Mouse (Mus musculus) cerebellum, adult 2 months (tissue): Measurements from ENCODE around the gene Olfr1221. TPM values are rescaled to one million over a fixed set of nuclear protein-coding genes. Genes with fewer than 3 reads are reported as not detected.

Source experiments
- DNase-seq, 2 experiments: peaks; one replicate each; pipeline ENCODE4 v3.0.0; 2021
- H3K27ac ChIP-seq: fragments of 200-500 bp; 2 replicates; pipeline ENCODE4 v1.5.1; 2012; ENCODE audit warnings: low read length, control low read depth, inconsistent platforms; ENCODE audit not compliant: insufficient read depth
- H3K27me3 ChIP-seq: fragments of 200-500 bp; 2 replicates; pipeline ENCODE4 v1.6.1; 2012; ENCODE audit warnings: inconsistent platforms, mild to moderate bottlenecking, low read length, moderate library complexity; ENCODE audit not compliant: control insufficient read depth, insufficient read depth
- H3K4me1 ChIP-seq: fragments of 200-500 bp; 2 replicates; pipeline ENCODE4 v1.6.1; 2011; ENCODE audit warnings: low read length; ENCODE audit not compliant: control insufficient read depth, insufficient read depth
- H3K4me3 ChIP-seq: fragments of 200-500 bp; replicated peaks from 2 replicates; pipeline ENCODE3; 2011; ENCODE audit warnings: mild to moderate bottlenecking, low read depth, low read length, control low read depth; ENCODE audit not compliant: insufficient read depth
- CTCF ChIP-seq: fragments of 200-500 bp; IDR thresholded peaks from 2 replicates; pipeline ENCODE4 v1.5.1; 2011; ENCODE audit warnings: low read depth, mild to moderate bottlenecking, control low read depth, low read length, moderate library complexity, borderline replicate concordance; ENCODE audit not compliant: insufficient read depth
- POLR2A ChIP-seq: fragments of 200-500 bp; IDR thresholded peaks from 2 replicates; pipeline ENCODE4 v1.6.1; 2011; ENCODE audit warnings: low read length, control low read depth, borderline replicate concordance; ENCODE audit not compliant: insufficient read depth
- polyA plus RNA-seq: library from polyadenylated mRNA; depleted of rRNA; stranded (reverse); fragments of >200 nt; gene quantifications from 2 replicates; pipeline ENCODE4 v1.2.3, GENCODE M21; 2012; rRNA removed

Olfr1221 gene
- polyA plus RNA-seq, 1 experiment = not detected

GRCm38 (mm10) chr2:89081487-89081886, 35.6 kb downstream of the Olfr1221 start:
- Histone ChIP-seq H3K4me3 (no peak overlapping the region), H3K27me3 (no peaks in the 10 kb centered on the region), H3K4me1 (no peaks in the 10 kb centered on the region), H3K27ac (no peak overlapping the region)
- TF ChIP-seq POLR2A (no peak), CTCF (no peak)
- no peak for DNase-seq

- H3K27ac ChIP-seq = no peak within 1 kb of the TSS
Observed at GRCm38 (mm10) chr2:89061087-89061486, 56.0 kb downstream of the Olfr1221 start, which contains the start of gene Olfr1218. Gene Olfr1218, minus strand, starts transcription at chr2:89061187.

More at GRCm38 (mm10) chr2:89061087-89061486, 56.0 kb downstream of the Olfr1221 start, which contains the start of gene Olfr1218:
- TF ChIP-seq CTCF = no peak
- no peak for TF ChIP-seq POLR2A
- H3K4me1 ChIP-seq = no peaks in the 10 kb centered on the region
- H3K4me3 ChIP-seq = no peak within 1 kb of the TSS
- H3K27me3 ChIP-seq = no peaks in the 10 kb centered on the region
- no peak for DNase-seq

Other genes starting within 250 kb of the Olfr1221 start
- not detected in 2 replicates for gene Olfr1208, start 215.0 kb downstream of the Olfr1221 start, polyA plus RNA-seq
- not detected in 2 replicates for gene Olfr1209, start 202.1 kb downstream of the Olfr1221 start, polyA plus RNA-seq
- gene Olfr1211, start 179.2 kb downstream of the Olfr1221 start, polyA plus RNA-seq = not detected in 2 replicates
- gene Olfr1212, start 163.3 kb downstream of the Olfr1221 start, polyA plus RNA-seq = not detected in 2 replicates
- gene Gm13762, start 137.0 kb downstream of the Olfr1221 start, polyA plus RNA-seq = not detected in 2 replicates
- gene Olfr1214, start 124.6 kb downstream of the Olfr1221 start, polyA plus RNA-seq = not detected in 2 replicates
- not detected in 2 replicates for gene Olfr1215, start 110.3 kb downstream of the Olfr1221 start, polyA plus RNA-seq
- gene Olfr1216, start 98.9 kb downstream of the Olfr1221 start, polyA plus RNA-seq = not detected in 2 replicates
- gene Olfr1217, start 85.2 kb downstream of the Olfr1221 start, polyA plus RNA-seq = not detected in 2 replicates
- not detected in 2 replicates for gene Olfr1218, start 56.1 kb downstream of the Olfr1221 start, polyA plus RNA-seq
- gene Olfr1219, start 33.8 kb downstream of the Olfr1221 start, polyA plus RNA-seq = not detected in 2 replicates
- not detected in 2 replicates for gene Olfr1220, start 10.4 kb downstream of the Olfr1221 start, polyA plus RNA-seq
- not detected in 2 replicates for gene Olfr1222, start 15.8 kb upstream of the Olfr1221 start, polyA plus RNA-seq
- not detected in 2 replicates for gene Olfr1223, start 34.3 kb upstream of the Olfr1221 start, polyA plus RNA-seq
- gene Olfr1224-ps1, start 46.8 kb upstream of the Olfr1221 start, polyA plus RNA-seq = not detected in 2 replicates
- gene Olfr1225, start 57.4 kb upstream of the Olfr1221 start, polyA plus RNA-seq = not detected in 2 replicates
- not detected in 2 replicates for gene Olfr1226, start 82.8 kb upstream of the Olfr1221 start, polyA plus RNA-seq
- not detected in 2 replicates for gene Olfr1228, start 136.8 kb upstream of the Olfr1221 start, polyA plus RNA-seq
- gene Olfr1229, start 170.7 kb upstream of the Olfr1221 start, polyA plus RNA-seq = not detected in 2 replicates
- not detected in 2 replicates for gene Olfr1230, start 180.0 kb upstream of the Olfr1221 start, polyA plus RNA-seq
- not detected in 2 replicates for gene Olfr1231, start 189.8 kb upstream of the Olfr1221 start, polyA plus RNA-seq
- gene Olfr1232, start 212.4 kb upstream of the Olfr1221 start, polyA plus RNA-seq = not detected in 2 replicates
- gene Olfr1233, start 225.1 kb upstream of the Olfr1221 start, polyA plus RNA-seq = not detected in 2 replicates
- gene Olfr1234, start 247.6 kb upstream of the Olfr1221 start, polyA plus RNA-seq = not detected in 2 replicates